Mouse (Mus musculus) effector memory CD4-positive, alpha-beta T cell, adult 5 months (primary cell): ENCODE measurements around the gene Gm20816. TPM values are rescaled to one million over a fixed set of nuclear protein-coding genes. Genes with fewer than 3 reads are reported as not detected.

Experiments used
- polyA plus RNA-seq: library from polyadenylated mRNA; unstranded; fragments of 100-300 nt; shearing (Covaris generic); gene quantifications from one replicate; pipeline ENCODE4 v1.2.1, GENCODE M21; 2017

The Gm20816 gene
- polyA plus RNA-seq, result not detected

GRCm38 (mm10) chrY:68537655-68538054 lies at the start of gene Gm20816:
Gene Gm20816, plus strand, starts transcription at chrY:68537955.

Other genes starting within 250 kb of the Gm20816 start
- not detected for gene Gm20937, start 243.1 kb upstream of the Gm20816 start, polyA plus RNA-seq